Mouse (Mus musculus) CH12.LX (cell line): ENCODE results near the gene Ets2. TPM values are rescaled to one million over a fixed set of nuclear protein-coding genes. Genes with fewer than 3 reads are reported as not detected.

Experiments
- DNase-seq: peaks from one replicate; pipeline ENCODE4 v3.0.0-alpha.2; 2013; ENCODE audit errors: extremely low read depth
- H3K27ac ChIP-seq: 2 replicates; pipeline ENCODE4 v1.5.1; 2012; ENCODE audit warnings: low read depth, mild to moderate bottlenecking, control low read depth, moderate library complexity; ENCODE audit not compliant: insufficient read depth
- H3K27me3 ChIP-seq: replicated peaks from 2 replicates; pipeline ENCODE3; 2012; ENCODE audit warnings: inconsistent platforms
- H3K36me3 ChIP-seq, 2 experiments: replicated peaks in 1 of 2; 2 replicates each; pipeline versions ENCODE3 to v1.6.1; 2012; ENCODE audit warnings: inconsistent platforms in 1 of 2, low read length in 1 of 2, mild to moderate bottlenecking in 1 of 2, mixed read lengths in 1 of 2, moderate library complexity in 1 of 2; ENCODE audit not compliant: control insufficient read depth in 1 of 2, insufficient read depth in 1 of 2
- H3K4me1 ChIP-seq, 2 experiments: 2 replicates each; pipeline ENCODE4 v1.6.1; 2012; ENCODE audit warnings: inconsistent platforms in 1 of 2, moderate library complexity in 1 of 2; ENCODE audit not compliant: insufficient read depth in 2 of 2, control insufficient read depth in 1 of 2
- H3K4me2 ChIP-seq: 2 replicates; pipeline ENCODE4 v1.6.1; 2012; ENCODE audit warnings: low read depth, mild to moderate bottlenecking, control low read depth; ENCODE audit not compliant: poor library complexity, insufficient read depth, severe bottlenecking
- H3K4me3 ChIP-seq, 3 experiments: fragments of 150-350 bp in 1 of 3; sonication (generic) in 1 of 3; replicated peaks in 1 of 3; 2 replicates each; pipeline versions ENCODE3 to v1.5.1; 2011 to 2012; ENCODE audit warnings: low read depth in 2 of 3, low read length in 2 of 3, mild to moderate bottlenecking in 2 of 3, moderate library complexity in 2 of 3, control low read depth in 1 of 3, improper control_type of control experiment in 1 of 3, inconsistent platforms in 1 of 3, mixed read lengths in 1 of 3; ENCODE audit not compliant: poor library complexity in 1 of 3
- H3K79me2 ChIP-seq: replicated peaks from 2 replicates; pipeline ENCODE4 v1.6.1; 2012; ENCODE audit warnings: mild to moderate bottlenecking, moderate library complexity; ENCODE audit not compliant: control insufficient read depth, poor library complexity, insufficient read depth, severe bottlenecking; ENCODE audit errors: extremely low read depth
- H3K9ac ChIP-seq: 2 replicates; pipeline ENCODE4 v1.6.1; 2012; ENCODE audit warnings: low read depth, mild to moderate bottlenecking, control low read depth, moderate library complexity; ENCODE audit not compliant: insufficient read depth
- H3K9me3 ChIP-seq: replicated peaks from 2 replicates; pipeline ENCODE3; 2012; ENCODE audit warnings: low read length, inconsistent platforms, mixed read lengths
- CHD1 ChIP-seq: IDR thresholded peaks from 2 replicates; pipeline ENCODE4 v1.6.1; 2012; ENCODE audit warnings: low read depth, low read length, improper control_type of control experiment, inconsistent platforms
- CTCF ChIP-seq, 2 experiments: IDR thresholded peaks in 1 of 2; conservative IDR thresholded peaks in 1 of 2; 2 replicates each; pipeline ENCODE4 v1.5.1; 2011 to 2012; ENCODE audit warnings: low read depth in 2 of 2, low read length in 2 of 2, improper control_type of control experiment in 1 of 2, inconsistent platforms in 1 of 2, mild to moderate bottlenecking in 1 of 2, moderate library complexity in 1 of 2
- ELF1 ChIP-seq: IDR thresholded peaks from 2 replicates; pipeline ENCODE4 v1.6.1; 2014; ENCODE audit warnings: low read depth, mild to moderate bottlenecking, inconsistent platforms, low read length, improper control_type of control experiment
- ETS1 ChIP-seq: conservative IDR thresholded peaks from 2 replicates; pipeline ENCODE4 v1.6.1; 2012; ENCODE audit warnings: low read depth, mild to moderate bottlenecking, inconsistent platforms, low read length, improper control_type of control experiment, moderate library complexity
- HCFC1 ChIP-seq: IDR thresholded peaks from 2 replicates; pipeline ENCODE4 v1.6.1; 2012; ENCODE audit warnings: low read depth, mild to moderate bottlenecking, inconsistent platforms, low read length, improper control_type of control experiment
- IRF4 ChIP-seq: IDR thresholded peaks from 2 replicates; pipeline ENCODE4 v1.6.1; 2014; ENCODE audit warnings: low read depth, mild to moderate bottlenecking, inconsistent platforms, low read length, improper control_type of control experiment
- JUN ChIP-seq: IDR thresholded peaks from 2 replicates; pipeline ENCODE4 v1.6.1; 2011; ENCODE audit warnings: low read depth, mild to moderate bottlenecking, low read length, improper control_type of control experiment, moderate library complexity; ENCODE audit not compliant: insufficient read depth
- RCOR1 ChIP-seq: conservative IDR thresholded peaks from 2 replicates; pipeline ENCODE4 v1.6.1; 2012; ENCODE audit warnings: low read depth, mild to moderate bottlenecking, inconsistent platforms, low read length, improper control_type of control experiment
- TCF12 ChIP-seq: IDR thresholded peaks from 2 replicates; pipeline ENCODE4 v1.6.1; 2014; ENCODE audit warnings: low read depth, mild to moderate bottlenecking, inconsistent platforms, low read length, improper control_type of control experiment
- ZC3H11A ChIP-seq: IDR thresholded peaks from 2 replicates; pipeline ENCODE4 v1.6.1; 2012; ENCODE audit warnings: low read depth, mild to moderate bottlenecking, inconsistent platforms, low read length, improper control_type of control experiment
- ZKSCAN1 ChIP-seq: IDR thresholded peaks from 2 replicates; pipeline ENCODE4 v1.6.1; 2012; ENCODE audit warnings: low read depth, inconsistent platforms, low read length, improper control_type of control experiment, borderline replicate concordance
- dilution Hi-C: fragments of 300-500 bp; cut with MboI; formaldehyde crosslinking; loops from 2 replicates; pipeline ENCODE4 v1.14.3; 2020; ENCODE audit warnings: low sequenced_read_pairs; ENCODE audit not compliant: extremely low pct_unique_long_range_greater_than_20kb, extremely low pct_ligation_motif_present
- in situ Hi-C: fragments of 300-500 bp; cut with MboI; formaldehyde crosslinking; loops from 3 replicates; pipeline ENCODE4 v1.14.3; 2019; ENCODE audit warnings: low sequenced_read_pairs, low pct_ligation_motif_present, low pct_unique_long_range_greater_than_20kb, mixed read lengths
- polyA plus RNA-seq: library from polyadenylated mRNA; unstranded; fragments of >175 nt; gene quantifications from 2 replicates; pipeline ENCODE4 v1.2.1, GENCODE M21; 2012; ENCODE audit warnings: low read depth; ENCODE audit not compliant: insufficient read length
- total RNA-seq, 2 experiments: library from RNA; depleted of rRNA; stranded (reverse); fragments of 300-350 nt in 1 of 2; fragments of >200 nt in 1 of 2; gene quantifications; 2 replicates each; pipeline ENCODE4 v1.2.3; 2012 to 2014

Gene Ets2
- total and polyA plus RNA-seq, 3 experiments, result 42.0 to 51.2 (median 43.2) TPM

DNA sequence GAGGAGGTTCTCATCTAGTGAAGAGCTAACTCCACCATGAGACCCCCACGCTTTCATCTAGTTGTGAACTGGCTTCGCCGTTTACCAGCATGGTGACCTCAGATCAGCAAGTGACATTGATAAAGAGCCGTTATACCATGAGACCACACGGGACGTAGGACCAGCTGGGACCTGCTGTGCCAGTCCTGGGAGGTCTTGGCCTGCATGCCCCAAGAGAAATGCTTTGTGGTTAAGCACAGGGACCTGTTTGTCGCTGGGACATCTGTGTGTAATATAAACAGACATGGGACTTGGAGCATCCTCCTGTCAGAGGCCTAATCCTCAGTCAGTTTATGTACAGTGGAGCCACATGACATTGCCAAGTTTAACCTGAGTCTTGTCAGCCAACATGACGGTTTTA, 18.7 kb downstream of the Ets2 start:
- TF ChIP-seq HCFC1, result no peak
- H3K27ac ChIP-seq, result no peak overlapping the region
- dilution Hi-C loops, result no loop called here
- peaks cover 38% of the 10 kb centered on the region for H3K9me3 ChIP-seq
- peaks cover 8 to 23% of the 10 kb centered on the region in 2 experiments for H3K4me1 ChIP-seq
- H3K4me3 ChIP-seq, result no peak overlapping the region
- no peak for DNase-seq
- in situ Hi-C loops, result no loop called here
- H3K36me3 ChIP-seq, result peaks cover 51 to 60% of the 10 kb centered on the region in 2 experiments
- H3K9ac ChIP-seq, result no peak overlapping the region
- H3K4me2 ChIP-seq, result no peak overlapping the region
- H3K27me3 ChIP-seq, result no peaks in the 10 kb centered on the region
- H3K79me2 ChIP-seq, result no peaks in the 10 kb centered on the region

DNA sequence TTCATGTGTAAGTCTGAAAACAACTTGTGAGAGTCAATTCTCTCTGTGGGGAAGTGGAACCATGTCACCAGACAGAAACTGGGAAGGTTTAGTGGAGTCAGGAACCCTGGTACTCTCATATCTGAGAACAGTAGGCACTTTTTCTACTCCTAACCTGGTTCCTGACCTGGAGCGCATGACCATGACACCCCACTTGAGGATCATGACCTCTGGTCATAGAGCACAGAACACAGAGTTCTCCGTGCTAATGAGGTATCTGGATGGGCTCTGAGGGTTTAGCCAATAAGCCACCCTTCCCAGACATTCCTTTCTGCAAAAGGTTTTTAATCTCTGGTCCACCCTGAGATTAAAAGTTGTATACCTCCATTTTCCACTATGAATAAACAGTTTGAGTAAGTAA, 22.4 kb downstream of the Ets2 start:
- H3K4me3 ChIP-seq, result no peak overlapping the region
- H3K4me1 ChIP-seq, result peaks cover 15 to 43% of the 10 kb centered on the region in 2 experiments
- dilution Hi-C loops (no loop called here), in situ Hi-C loops (no loop called here)
- H3K27ac ChIP-seq, result no peak overlapping the region
- H3K79me2 ChIP-seq, result no peaks in the 10 kb centered on the region
- TF ChIP-seq CHD1, result no peak
- TF ChIP-seq IRF4, result no peak
- no peak for TF ChIP-seq JUN
- TF ChIP-seq ZKSCAN1, result no peak
- TF ChIP-seq ZC3H11A, result no peak
- TF ChIP-seq ETS1, result no peak
- TF ChIP-seq ELF1, result no peak
- TF ChIP-seq RCOR1, result no peak
- TF ChIP-seq CTCF (conservative IDR thresholded peaks at IDR 0.05 in 1 of 2, IDR thresholded peaks at IDR 0.05 in 1 of 2; ENCODE audit: low read depth in 2 of 2, low read length in 2 of 2), result no peak
- no peak overlapping the region for H3K9ac ChIP-seq
- peaks cover 16 to 23% of the 10 kb centered on the region in 2 experiments for H3K36me3 ChIP-seq
- H3K27me3 ChIP-seq, result no peaks in the 10 kb centered on the region
- no peak for DNase-seq
- H3K9me3 ChIP-seq, result peaks cover 21% of the 10 kb centered on the region
- no peak overlapping the region for H3K4me2 ChIP-seq

DNA sequence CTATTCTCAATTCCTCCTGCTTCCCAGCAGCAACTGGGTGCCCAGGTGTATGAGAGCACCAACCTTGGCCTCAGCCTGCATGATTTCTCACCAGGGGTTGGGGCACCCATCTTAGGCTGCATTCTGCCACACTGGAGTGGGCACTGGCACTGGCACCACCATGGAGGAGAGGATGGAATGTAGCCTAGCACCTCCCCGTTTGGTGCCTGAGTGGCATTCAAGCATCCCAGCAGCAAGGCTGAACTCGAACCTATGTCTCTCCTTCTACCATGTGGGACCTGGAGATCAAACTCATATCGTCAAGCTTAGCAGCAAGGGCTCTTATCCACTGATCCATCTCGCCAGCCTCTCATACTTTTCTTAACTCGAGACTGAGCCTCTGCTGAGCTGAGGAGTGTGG, 22.9 kb downstream of the Ets2 start:
- in situ Hi-C loops (no loop called here), dilution Hi-C loops (no loop called here)
- TF ChIP-seq TCF12 (no peak), ZKSCAN1 (no peak)
- Histone ChIP-seq H3K4me1 (peaks cover 21 to 48% of the 10 kb centered on the region in 2 experiments), H3K9me3 (peaks cover 20% of the 10 kb centered on the region), H3K36me3 (peaks cover 14 to 18% of the 10 kb centered on the region in 2 experiments), H3K79me2 (no peaks in the 10 kb centered on the region), H3K4me3 (no peak overlapping the region), H3K27me3 (no peaks in the 10 kb centered on the region), H3K4me2 (no peak overlapping the region), H3K9ac (no peak overlapping the region), H3K27ac (peak overlapping the region; percentile 19)
- DNase-seq, result no peak
